Mouse (Mus musculus) intestine, postnatal 0 days (tissue): ENCODE results near the gene Prim2. TPM values are rescaled to one million over a fixed set of nuclear protein-coding genes. Genes with fewer than 3 reads are reported as not detected.
A peak's percentile ranks its signal among the peaks of the same experiment; 100 is the strongest.

Source experiments
- ATAC-seq: fragments of 200-750 bp; cut with Nextera tagmentation; 2 replicates; pipeline ENCODE4 v1.8.0; 2017; ENCODE audit warnings: mild to moderate bottlenecking, moderate TSS enrichment, moderate library complexity
- H3K27ac ChIP-seq: fragments of 300-500 bp; sonication (generic); 2 replicates; pipeline ENCODE4 v1.5.1; 2014; ENCODE audit warnings: mild to moderate bottlenecking, low read depth, low read length, moderate library complexity
- H3K27me3 ChIP-seq: fragments of 300-500 bp; sonication (generic); replicated peaks from 2 replicates; pipeline ENCODE4 v1.6.1; 2014; ENCODE audit warnings: low read length, mixed read lengths; ENCODE audit not compliant: control insufficient read depth, insufficient read depth
- H3K36me3 ChIP-seq: fragments of 300-500 bp; sonication (generic); 2 replicates; pipeline ENCODE4 v1.6.1; 2014; ENCODE audit warnings: mild to moderate bottlenecking, moderate library complexity; ENCODE audit not compliant: control insufficient read depth, insufficient read depth
- H3K4me1 ChIP-seq: fragments of 300-500 bp; sonication (generic); replicated peaks from 2 replicates; pipeline ENCODE4 v1.6.1; 2014; ENCODE audit warnings: antibody characterized with exemption, low read length, mixed read lengths; ENCODE audit not compliant: control insufficient read depth, insufficient read depth
- H3K4me2 ChIP-seq: fragments of 300-500 bp; sonication (generic); replicated peaks from 2 replicates; pipeline ENCODE4 v1.6.1; 2014; ENCODE audit warnings: low read depth, mild to moderate bottlenecking, moderate library complexity
- H3K4me3 ChIP-seq: fragments of 300-500 bp; sonication (generic); 2 replicates; pipeline ENCODE4 v1.5.1; 2014; ENCODE audit warnings: low read depth, low read length
- H3K9ac ChIP-seq: fragments of 300-500 bp; sonication (generic); 2 replicates; pipeline ENCODE4 v1.6.1; 2014; ENCODE audit warnings: mild to moderate bottlenecking, low read depth, low read length
- H3K9me3 ChIP-seq: fragments of 300-500 bp; sonication (generic); 2 replicates; pipeline ENCODE4 v1.6.1; 2016; ENCODE audit warnings: mixed run types; ENCODE audit not compliant: control insufficient read depth
- CTCF ChIP-seq: sonication (generic); IDR thresholded peaks from 2 replicates; pipeline ENCODE4 v1.5.1; 2016; ENCODE audit warnings: low read depth, mild to moderate bottlenecking, control low read depth, antibody characterized with exemption, moderate library complexity
- WGBS: fragments of 180-500 bp; shearing (Covaris S2); extraction: QIAGEN DNeasy Blood & Tissue Kit; methylation state at CpG from one replicate; pipeline ENCODE4 v1.1.7; 2014; 5-methylcytosine and 5-hydroxymethylcytosine counted together
- polyA plus RNA-seq: library from polyadenylated mRNA; unstranded; fragments of >200 nt; fragmentation: Nextera tagmentation; extraction: Ambion mirVana; gene quantifications from 2 replicates; pipeline ENCODE4 v1.2.1, GENCODE M21; 2015

Gene Prim2
- polyA plus RNA-seq, 1 experiment from 2014 or later: 8.8 TPM

GRCm38 (mm10) chr1:33673158-33673960 is 3.8 kb upstream of the Prim2 start:
- 59% methylated on average over 17 of the region's 17 CpGs for WGBS
- TF ChIP-seq CTCF: no peak
- no peak for ATAC-seq
- no peak overlapping the region for H3K4me3 ChIP-seq
- H3K4me1 ChIP-seq: no peaks in the 10 kb centered on the region
- H3K27ac ChIP-seq: no peak overlapping the region
- H3K4me2 ChIP-seq: no peak overlapping the region
- H3K9me3 ChIP-seq: no peaks in the 10 kb centered on the region
- no peaks in the 10 kb centered on the region for H3K36me3 ChIP-seq
- H3K27me3 ChIP-seq: no peaks in the 10 kb centered on the region
- no peak overlapping the region for H3K9ac ChIP-seq

GRCm38 (mm10) chr1:33672514-33672913 is 2.9 kb upstream of the Prim2 start:
- H3K9ac ChIP-seq: no peak overlapping the region
- no peaks in the 10 kb centered on the region for H3K36me3 ChIP-seq
- no peaks in the 10 kb centered on the region for H3K9me3 ChIP-seq
- peak; percentile 73 for TF ChIP-seq CTCF
- H3K4me3 ChIP-seq: no peak overlapping the region
- WGBS: 20% methylated on average over 3 of the region's 3 CpGs
- no peak overlapping the region for H3K27ac ChIP-seq
- H3K27me3 ChIP-seq: no peaks in the 10 kb centered on the region
- H3K4me1 ChIP-seq: no peaks in the 10 kb centered on the region
- no peak for ATAC-seq
- H3K4me2 ChIP-seq: no peak overlapping the region

- WGBS: 63% methylated on average over 3 of the region's 3 CpGs
- H3K36me3 ChIP-seq: no peaks in the 10 kb centered on the region
- H3K9me3 ChIP-seq: no peaks in the 10 kb centered on the region
- no peak overlapping the region for H3K4me2 ChIP-seq
- H3K9ac ChIP-seq: no peak overlapping the region
- no peaks in the 10 kb centered on the region for H3K4me1 ChIP-seq
- H3K4me3 ChIP-seq: no peak overlapping the region
- no peak for TF ChIP-seq CTCF
- no peak overlapping the region for H3K27ac ChIP-seq
- no peaks in the 10 kb centered on the region for H3K27me3 ChIP-seq
- ATAC-seq: no peak
Observed at GRCm38 (mm10) chr1:33672083-33672482, 2.5 kb upstream of the Prim2 start.

GRCm38 (mm10) chr1:33671441-33671840 is 1.8 kb upstream of the Prim2 start:
- Histone ChIP-seq H3K36me3 (peaks cover 5% of the 10 kb centered on the region), H3K27me3 (no peaks in the 10 kb centered on the region), H3K4me2 (no peak overlapping the region), H3K27ac (no peak overlapping the region), H3K4me1 (no peaks in the 10 kb centered on the region), H3K9me3 (no peaks in the 10 kb centered on the region), H3K4me3 (no peak overlapping the region), H3K9ac (no peak overlapping the region)
- no peak for ATAC-seq
- TF ChIP-seq CTCF: no peak
- 44% methylated on average over 5 of the region's 5 CpGs for WGBS

- peak; percentile 59 for TF ChIP-seq CTCF
- Histone ChIP-seq H3K4me1 (no peaks in the 10 kb centered on the region), H3K9me3 (no peaks in the 10 kb centered on the region), H3K27me3 (no peaks in the 10 kb centered on the region), H3K36me3 (peaks cover 6% of the 10 kb centered on the region), H3K9ac (peak overlapping the region; percentile 45), H3K4me2 (peak overlapping the region; percentile 83), H3K27ac (no peak overlapping the region), H3K4me3 (peak overlapping the region; percentile 48)
- WGBS: under 1% methylated on average over 37 of the region's 37 CpGs
- ATAC-seq: peak; percentile 58
Observed at GRCm38 (mm10) chr1:33670164-33670616, 595 bp upstream of the Prim2 start.

GRCm38 (mm10) chr1:33663605-33664117 is 5.9 kb downstream of the Prim2 start:
- H3K36me3 ChIP-seq: peaks cover 30% of the 10 kb centered on the region
- H3K27me3 ChIP-seq: no peaks in the 10 kb centered on the region
- WGBS: 89% methylated on average over 19 of the region's 19 CpGs

More at GRCm38 (mm10) chr1:33663605-33664117, 5.9 kb downstream of the Prim2 start:
- Histone ChIP-seq H3K27ac (no peak overlapping the region), H3K9me3 (no peaks in the 10 kb centered on the region), H3K9ac (no peak overlapping the region), H3K4me3 (no peak overlapping the region), H3K4me2 (no peak overlapping the region), H3K4me1 (no peaks in the 10 kb centered on the region)
- no peak for TF ChIP-seq CTCF
- no peak for ATAC-seq
